Mouse (Mus musculus): Measurements from ENCODE around the gene Htra3. TPM values are rescaled to one million over a fixed set of nuclear protein-coding genes. Genes with fewer than 3 reads are reported as not detected.
A peak's percentile ranks its signal among the peaks of the same experiment; 100 is the strongest.

The Htra3 gene
- total RNA-seq, 1 experiment from 2014 or later: not detected

GRCm38 (mm10) chr5:35703814-35704213, 24.2 kb upstream of the Htra3 start:
- ATAC-seq (replicated peaks in 1 of 2; ENCODE audit: insufficient read depth in 1 of 2, low FRiP score in 2 of 2, low TSS enrichment in 1 of 2, low read depth in 1 of 2, poor library complexity in 2 of 2, severe bottlenecking in 2 of 2): no peak

GRCm38 (mm10) chr5:35703183-35703582, 23.6 kb upstream of the Htra3 start:
- no peak for ATAC-seq (replicated peaks in 1 of 2; ENCODE audit: insufficient read depth in 1 of 2, low FRiP score in 2 of 2, low TSS enrichment in 1 of 2, low read depth in 1 of 2, poor library complexity in 2 of 2, severe bottlenecking in 2 of 2)

GRCm38 (mm10) chr5:35702582-35703140, 23.1 kb upstream of the Htra3 start:
- ATAC-seq (replicated peaks in 1 of 2; ENCODE audit: insufficient read depth in 1 of 2, low FRiP score in 2 of 2, low TSS enrichment in 1 of 2, low read depth in 1 of 2, poor library complexity in 2 of 2, severe bottlenecking in 2 of 2): no peak

- peak; percentile 23 to 50; a peak in 2 of 4 replicates for ATAC-seq (replicated peaks in 1 of 2; ENCODE audit: insufficient read depth in 1 of 2, low FRiP score in 2 of 2, low TSS enrichment in 1 of 2, low read depth in 1 of 2, poor library complexity in 2 of 2, severe bottlenecking in 2 of 2)
Observed at GRCm38 (mm10) chr5:35701042-35701441, 21.5 kb upstream of the Htra3 start.

- ATAC-seq (replicated peaks in 1 of 2; ENCODE audit: insufficient read depth in 1 of 2, low FRiP score in 2 of 2, low TSS enrichment in 1 of 2, low read depth in 1 of 2, poor library complexity in 2 of 2, severe bottlenecking in 2 of 2): no peak
Observed at GRCm38 (mm10) chr5:35695815-35696214, 16.2 kb upstream of the Htra3 start.

GRCm38 (mm10) chr5:35693638-35694037, 14.1 kb upstream of the Htra3 start:
- no peak for ATAC-seq (replicated peaks in 1 of 2; ENCODE audit: insufficient read depth in 1 of 2, low FRiP score in 2 of 2, low TSS enrichment in 1 of 2, low read depth in 1 of 2, poor library complexity in 2 of 2, severe bottlenecking in 2 of 2)

- no peak for ATAC-seq (replicated peaks in 1 of 2; ENCODE audit: insufficient read depth in 1 of 2, low FRiP score in 2 of 2, low TSS enrichment in 1 of 2, low read depth in 1 of 2, poor library complexity in 2 of 2, severe bottlenecking in 2 of 2)
Observed at GRCm38 (mm10) chr5:35691246-35691645, 11.7 kb upstream of the Htra3 start.

GRCm38 (mm10) chr5:35690485-35691165, 11.0 kb upstream of the Htra3 start:
- no peak for ATAC-seq (replicated peaks in 1 of 2; ENCODE audit: insufficient read depth in 1 of 2, low FRiP score in 2 of 2, low TSS enrichment in 1 of 2, low read depth in 1 of 2, poor library complexity in 2 of 2, severe bottlenecking in 2 of 2)

- ATAC-seq (replicated peaks in 1 of 2; ENCODE audit: insufficient read depth in 1 of 2, low FRiP score in 2 of 2, low TSS enrichment in 1 of 2, low read depth in 1 of 2, poor library complexity in 2 of 2, severe bottlenecking in 2 of 2): no peak
Observed at GRCm38 (mm10) chr5:35689374-35689773, 9.8 kb upstream of the Htra3 start.

GRCm38 (mm10) chr5:35688851-35689250, 9.3 kb upstream of the Htra3 start:
- ATAC-seq (replicated peaks in 1 of 2; ENCODE audit: insufficient read depth in 1 of 2, low FRiP score in 2 of 2, low TSS enrichment in 1 of 2, low read depth in 1 of 2, poor library complexity in 2 of 2, severe bottlenecking in 2 of 2): no peak

- ATAC-seq (replicated peaks in 1 of 2; ENCODE audit: insufficient read depth in 1 of 2, low FRiP score in 2 of 2, low TSS enrichment in 1 of 2, low read depth in 1 of 2, poor library complexity in 2 of 2, severe bottlenecking in 2 of 2): peak; percentile 84 to 91
Observed at GRCm38 (mm10) chr5:35687098-35687497, 7.5 kb upstream of the Htra3 start.

GRCm38 (mm10) chr5:35686336-35686735, 6.8 kb upstream of the Htra3 start:
- no peak for ATAC-seq (replicated peaks in 1 of 2; ENCODE audit: insufficient read depth in 1 of 2, low FRiP score in 2 of 2, low TSS enrichment in 1 of 2, low read depth in 1 of 2, poor library complexity in 2 of 2, severe bottlenecking in 2 of 2)

GRCm38 (mm10) chr5:35685079-35685478, 5.5 kb upstream of the Htra3 start:
- ATAC-seq (replicated peaks in 1 of 2; ENCODE audit: insufficient read depth in 1 of 2, low FRiP score in 2 of 2, low TSS enrichment in 1 of 2, low read depth in 1 of 2, poor library complexity in 2 of 2, severe bottlenecking in 2 of 2): no peak

GRCm38 (mm10) chr5:35680958-35681357, 1.4 kb upstream of the Htra3 start:
- 0 out of 4 replicates have a peak, but pooled peaks have one; percentile 12 to 35 for ATAC-seq (replicated peaks in 1 of 2; ENCODE audit: insufficient read depth in 1 of 2, low FRiP score in 2 of 2, low TSS enrichment in 1 of 2, low read depth in 1 of 2, poor library complexity in 2 of 2, severe bottlenecking in 2 of 2)

- no peak for ATAC-seq (replicated peaks in 1 of 2; ENCODE audit: insufficient read depth in 1 of 2, low FRiP score in 2 of 2, low TSS enrichment in 1 of 2, low read depth in 1 of 2, poor library complexity in 2 of 2, severe bottlenecking in 2 of 2)
Observed at GRCm38 (mm10) chr5:35676964-35677363, 2.6 kb downstream of the Htra3 start.

GRCm38 (mm10) chr5:35674081-35674555, 5.5 kb downstream of the Htra3 start:
- no peak for ATAC-seq (replicated peaks in 1 of 2; ENCODE audit: insufficient read depth in 1 of 2, low FRiP score in 2 of 2, low TSS enrichment in 1 of 2, low read depth in 1 of 2, poor library complexity in 2 of 2, severe bottlenecking in 2 of 2)

GRCm38 (mm10) chr5:35673086-35673485, 6.5 kb downstream of the Htra3 start:
- ATAC-seq (replicated peaks in 1 of 2; ENCODE audit: insufficient read depth in 1 of 2, low FRiP score in 2 of 2, low TSS enrichment in 1 of 2, low read depth in 1 of 2, poor library complexity in 2 of 2, severe bottlenecking in 2 of 2): peak; percentile 88 to 90

GRCm38 (mm10) chr5:35672581-35672980, 7.0 kb downstream of the Htra3 start:
- ATAC-seq (replicated peaks in 1 of 2; ENCODE audit: insufficient read depth in 1 of 2, low FRiP score in 2 of 2, low TSS enrichment in 1 of 2, low read depth in 1 of 2, poor library complexity in 2 of 2, severe bottlenecking in 2 of 2): no peak

GRCm38 (mm10) chr5:35671474-35671891, 8.1 kb downstream of the Htra3 start:
- ATAC-seq (replicated peaks in 1 of 2; ENCODE audit: insufficient read depth in 1 of 2, low FRiP score in 2 of 2, low TSS enrichment in 1 of 2, low read depth in 1 of 2, poor library complexity in 2 of 2, severe bottlenecking in 2 of 2): no peak

Data from hematopoietic stem cell, adult 5-6 weeks (primary cell).